Mouse (Mus musculus) intestine, embryonic 16.5 days (tissue): Measurements from ENCODE around the gene Chuk. TPM values are rescaled to one million over a fixed set of nuclear protein-coding genes. Genes with fewer than 3 reads are reported as not detected.

Source experiments
- ATAC-seq: fragments of 200-750 bp; cut with Nextera tagmentation; 2 replicates; pipeline ENCODE4 v1.8.0; 2017; ENCODE audit warnings: moderate TSS enrichment, moderate library complexity
- H3K27ac ChIP-seq: fragments of 300-500 bp; sonication (generic); 2 replicates; pipeline ENCODE4 v1.5.1; 2014; ENCODE audit warnings: mild to moderate bottlenecking, low read length
- H3K27me3 ChIP-seq: fragments of 300-500 bp; sonication (generic); replicated peaks from 2 replicates; pipeline ENCODE4 v1.6.1; 2014; ENCODE audit warnings: low read length, control low read depth, mixed read lengths; ENCODE audit not compliant: control insufficient read depth, insufficient read depth
- H3K36me3 ChIP-seq: fragments of 300-500 bp; sonication (generic); 2 replicates; pipeline ENCODE4 v1.6.1; 2014; ENCODE audit warnings: low read length, control low read depth; ENCODE audit not compliant: control insufficient read depth, insufficient read depth
- H3K4me1 ChIP-seq: fragments of 300-500 bp; sonication (generic); 2 replicates; pipeline ENCODE4 v1.6.1; 2014; ENCODE audit warnings: low read length, control low read depth, mixed read lengths; ENCODE audit not compliant: control insufficient read depth, insufficient read depth
- H3K4me2 ChIP-seq: fragments of 300-500 bp; sonication (generic); 2 replicates; pipeline ENCODE4 v1.6.1; 2014; ENCODE audit warnings: low read depth, low read length, control low read depth
- H3K4me3 ChIP-seq: fragments of 300-500 bp; sonication (generic); 2 replicates; pipeline ENCODE4 v1.5.1; 2014; ENCODE audit warnings: mild to moderate bottlenecking, low read length
- H3K9ac ChIP-seq: fragments of 300-500 bp; sonication (generic); 2 replicates; pipeline ENCODE4 v1.6.1; 2014; ENCODE audit warnings: low read depth, low read length
- H3K9me3 ChIP-seq: fragments of 300-500 bp; sonication (generic); 2 replicates; pipeline ENCODE4 v1.6.1; 2016; ENCODE audit warnings: low read length, control low read depth; ENCODE audit not compliant: control insufficient read depth
- WGBS: fragments of 180-500 bp; shearing (Covaris S2); extraction: QIAGEN DNeasy Blood & Tissue Kit; methylation state at CpG from one replicate; pipeline ENCODE4 v1.1.7; 2014; 5-methylcytosine and 5-hydroxymethylcytosine counted together
- polyA plus RNA-seq: library from polyadenylated mRNA; unstranded; fragments of >200 nt; fragmentation: Nextera tagmentation; extraction: Ambion mirVana; gene quantifications from 2 replicates; pipeline ENCODE4 v1.2.1, GENCODE M21; 2015

Chuk gene
- polyA plus RNA-seq, 1 experiment from 2014 or later, result 40.0 TPM

DNA sequence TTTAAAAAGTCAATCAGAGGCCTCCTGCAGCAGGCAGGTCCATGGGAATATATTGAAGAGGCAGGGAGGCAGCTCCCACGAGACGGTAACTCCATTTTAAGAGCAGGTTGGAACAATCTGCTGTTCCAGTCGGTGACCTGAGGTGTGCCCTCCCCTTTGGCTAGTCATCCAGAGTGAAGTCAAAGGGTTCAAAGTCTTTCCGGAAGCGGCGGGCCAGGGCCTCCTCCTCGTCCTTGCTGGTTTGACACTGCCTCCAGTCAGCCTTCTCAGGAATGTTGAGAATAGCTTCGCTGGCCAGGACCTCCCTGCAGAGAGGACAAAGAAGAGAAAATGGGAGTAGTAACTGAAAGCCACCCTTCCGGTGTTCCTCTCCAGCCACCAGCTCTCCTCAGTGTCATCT lies 3.1 kb upstream of the Chuk start:
- Histone ChIP-seq H3K4me2 (no peak overlapping the region), H3K4me3 (no peak overlapping the region), H3K9me3 (no peaks in the 10 kb centered on the region), H3K4me1 (peaks cover 9% of the 10 kb centered on the region; the same call in 1 of the 2 replicates), H3K36me3 (0 out of 2 replicates have a peak, but pooled peaks cover 7% of the 10 kb centered on the region), H3K27me3 (no peaks in the 10 kb centered on the region), H3K9ac (no peak overlapping the region), H3K27ac (peak overlapping the region; percentile 38)
- 81% methylated on average over 9 of the region's 9 CpGs for WGBS
- ATAC-seq, result 0 out of 2 replicates have a peak, but pooled peaks have one; percentile 28

- H3K9ac ChIP-seq, result no peak overlapping the region
- H3K4me1 ChIP-seq, result peaks cover 9% of the 10 kb centered on the region; the same call in 1 of the 2 replicates
- H3K9me3 ChIP-seq, result no peaks in the 10 kb centered on the region
- H3K27ac ChIP-seq, result no peak overlapping the region
- H3K4me2 ChIP-seq, result no peak overlapping the region
- ATAC-seq, result no peak
- 0 out of 2 replicates have a peak, but pooled peaks cover 6% of the 10 kb centered on the region for H3K36me3 ChIP-seq
- H3K27me3 ChIP-seq, result no peaks in the 10 kb centered on the region
- no peak overlapping the region for H3K4me3 ChIP-seq
These were observed 1.7 kb upstream of the Chuk start for GRCm38 (mm10) chr19:44108996-44109395.

DNA sequence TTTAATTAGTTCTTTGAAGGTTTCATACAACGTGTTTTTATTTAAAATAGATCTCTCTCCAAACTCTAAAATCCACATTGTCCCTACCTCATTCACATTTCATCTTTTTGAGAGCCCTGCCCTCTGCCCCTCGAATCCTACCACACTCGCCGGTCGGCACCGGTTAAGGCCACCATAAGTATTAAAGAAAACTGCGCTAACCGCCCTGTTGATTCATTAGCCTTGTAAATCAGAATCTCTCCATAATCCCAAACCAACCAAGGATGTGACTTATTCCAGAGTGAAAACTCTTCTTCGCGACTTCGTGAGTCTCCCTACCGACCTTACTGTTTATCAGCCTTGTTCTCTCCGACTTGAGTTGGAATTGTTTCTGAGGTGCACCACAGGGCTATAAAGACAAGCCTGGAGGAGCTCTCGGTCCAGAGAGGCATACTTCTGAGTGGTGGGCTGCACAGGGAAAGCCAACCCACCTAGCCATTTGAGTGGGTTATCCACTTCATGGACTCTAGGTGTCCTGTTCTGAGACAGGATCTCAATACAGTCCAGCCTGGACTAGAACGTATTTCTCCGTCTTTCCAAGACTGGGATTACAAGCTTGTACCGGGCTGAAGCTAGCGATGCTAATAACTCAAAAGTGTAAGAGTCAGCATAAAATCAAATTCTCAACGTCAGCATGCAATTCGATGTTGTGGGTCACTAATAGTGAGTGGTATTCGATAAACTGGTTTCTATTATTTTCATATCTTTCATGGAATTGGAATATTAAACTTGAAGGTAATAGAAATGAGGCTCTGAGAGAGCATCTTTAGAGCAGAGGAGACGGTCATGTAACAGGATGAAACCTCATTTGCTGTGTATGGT lies 611 bp upstream of the Chuk start:
- H3K27me3 ChIP-seq, result no peaks in the 10 kb centered on the region
- H3K27ac ChIP-seq, result no peak overlapping the region
- H3K9ac ChIP-seq, result peak overlapping the region; percentile 68
- 27% methylated on average over 22 of the region's 22 CpGs for WGBS
- ATAC-seq, result peak; percentile 39; the same call in 1 of the 2 replicates
- H3K4me3 ChIP-seq, result peak overlapping the region; percentile 95
- peaks cover 9% of the 10 kb centered on the region; the same call in 1 of the 2 replicates for H3K4me1 ChIP-seq
- peak overlapping the region; percentile 83 for H3K4me2 ChIP-seq
- H3K36me3 ChIP-seq, result 0 out of 2 replicates have a peak, but pooled peaks cover 6% of the 10 kb centered on the region
- H3K9me3 ChIP-seq, result no peaks in the 10 kb centered on the region

DNA sequence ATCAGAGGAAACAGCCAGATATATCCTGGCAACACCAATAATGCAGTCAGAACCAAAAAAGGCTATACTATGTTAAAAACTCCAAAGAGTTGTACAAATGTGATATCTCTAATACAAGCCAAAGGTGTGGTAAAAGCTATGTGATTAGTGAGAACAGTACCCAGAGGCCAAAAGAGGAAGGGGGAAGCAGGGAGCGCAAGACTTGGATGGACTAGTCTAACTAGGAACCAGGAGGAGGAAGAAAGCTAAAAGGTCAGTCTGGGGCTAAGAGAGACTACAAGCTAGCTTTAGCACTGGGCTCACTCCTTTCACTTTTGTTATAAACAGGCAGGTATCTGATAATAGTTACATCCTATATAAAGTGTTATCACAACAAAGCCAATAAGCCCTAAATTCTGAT lies 2.9 kb downstream of the Chuk start:
- H3K36me3 ChIP-seq, result no peaks in the 10 kb centered on the region
- no peak overlapping the region for H3K9ac ChIP-seq
- ATAC-seq, result no peak
- H3K4me2 ChIP-seq, result no peak overlapping the region
- no peak overlapping the region for H3K4me3 ChIP-seq
- H3K9me3 ChIP-seq, result no peaks in the 10 kb centered on the region
- H3K4me1 ChIP-seq, result peaks cover 9% of the 10 kb centered on the region; the same call in 1 of the 2 replicates
- H3K27ac ChIP-seq, result no peak overlapping the region
- H3K27me3 ChIP-seq, result no peaks in the 10 kb centered on the region
- 94% methylated on average over 1 of the region's 1 CpGs for WGBS

DNA sequence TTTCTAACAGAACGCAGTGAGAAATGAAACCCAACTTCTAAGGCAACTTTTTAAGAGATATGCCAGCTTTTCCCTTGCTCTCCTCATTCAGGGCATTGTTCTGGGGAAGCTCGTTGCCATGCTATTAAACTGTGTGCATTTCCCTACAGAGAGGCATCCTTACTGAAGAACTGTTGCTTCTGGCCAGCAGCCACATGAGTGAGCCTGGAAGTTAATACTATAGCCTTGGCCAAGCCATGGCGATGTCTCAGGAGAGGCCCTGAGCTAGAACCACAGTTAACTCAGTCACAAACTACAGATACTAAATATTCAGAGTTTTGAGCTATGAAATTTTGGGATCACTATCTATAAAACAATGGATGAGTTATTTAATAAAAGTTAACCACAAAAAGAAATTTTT lies 4.3 kb downstream of the Chuk start:
- Histone ChIP-seq H3K27ac (no peak overlapping the region), H3K9ac (no peak overlapping the region), H3K4me2 (no peak overlapping the region), H3K4me1 (peaks cover 8% of the 10 kb centered on the region; the same call in 1 of the 2 replicates), H3K4me3 (no peak overlapping the region), H3K36me3 (no peaks in the 10 kb centered on the region), H3K27me3 (no peaks in the 10 kb centered on the region), H3K9me3 (no peaks in the 10 kb centered on the region)
- WGBS, result 89% methylated on average over 3 of the region's 3 CpGs
- no peak for ATAC-seq

DNA sequence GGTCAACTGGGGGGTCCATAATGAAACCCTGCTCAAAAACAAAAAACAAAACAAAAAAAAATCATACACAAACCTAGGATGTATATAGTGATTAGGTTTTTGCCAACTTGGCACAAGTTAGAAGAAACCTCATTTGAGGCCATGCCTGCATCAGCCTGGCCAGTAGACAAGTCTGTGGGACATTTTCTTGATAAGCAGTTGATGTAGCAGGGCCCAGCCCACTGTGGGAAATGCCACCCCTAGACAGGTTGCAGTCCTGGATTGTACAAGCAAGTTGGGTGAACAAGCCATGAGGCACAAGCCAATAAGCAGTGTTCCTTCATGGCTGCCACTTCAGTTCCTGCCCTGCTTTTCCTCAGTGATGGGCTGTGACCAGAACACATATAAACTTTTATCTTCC lies 6.4 kb downstream of the Chuk start:
- no peak for ATAC-seq
- no peak overlapping the region for H3K9ac ChIP-seq
- no peaks in the 10 kb centered on the region for H3K27me3 ChIP-seq
- H3K36me3 ChIP-seq, result peaks cover 7% of the 10 kb centered on the region
- no peak overlapping the region for H3K4me3 ChIP-seq
- no peaks in the 10 kb centered on the region for H3K9me3 ChIP-seq
- H3K27ac ChIP-seq, result no peak overlapping the region
- H3K4me1 ChIP-seq, result no peaks in the 10 kb centered on the region
- H3K4me2 ChIP-seq, result no peak overlapping the region

DNA sequence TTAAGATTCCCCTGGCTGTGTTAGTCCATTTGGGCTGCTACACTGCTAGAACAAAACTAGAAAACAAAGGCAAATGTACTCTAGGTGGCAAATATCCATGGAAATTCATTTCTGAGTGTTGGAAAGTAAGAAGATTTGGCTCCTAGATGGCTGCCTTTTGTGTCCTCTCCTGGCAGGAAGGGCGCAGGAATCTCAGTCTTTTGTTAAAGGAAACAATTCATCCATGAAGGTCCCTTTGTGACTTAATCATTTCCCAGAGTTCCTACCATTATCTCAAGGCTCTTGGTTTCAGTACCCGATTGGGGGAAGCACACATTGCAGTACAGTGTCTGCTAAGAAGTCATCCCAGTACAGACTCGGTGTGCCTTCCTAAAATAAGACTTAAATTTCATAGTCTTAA lies 21.0 kb downstream of the Chuk start:
- Histone ChIP-seq H3K4me2 (no peak overlapping the region), H3K36me3 (0 out of 2 replicates have a peak, but pooled peaks cover 2% of the 10 kb centered on the region), H3K4me1 (no peaks in the 10 kb centered on the region), H3K9ac (no peak overlapping the region), H3K27me3 (no peaks in the 10 kb centered on the region), H3K4me3 (no peak overlapping the region), H3K9me3 (no peaks in the 10 kb centered on the region), H3K27ac (no peak overlapping the region)
- ATAC-seq, result no peak
- WGBS, result 72% methylated on average over 3 of the region's 3 CpGs

- peaks cover 5% of the 10 kb centered on the region; the same call in 1 of the 2 replicates for H3K36me3 ChIP-seq
These were observed 26.4 kb downstream of the Chuk start for GRCm38 (mm10) chr19:44080920-44081319.

GRCm38 (mm10) chr19:44080023-44080422 lies 27.3 kb downstream of the Chuk start:
- ATAC-seq, result no peak
- H3K27me3 ChIP-seq, result no peaks in the 10 kb centered on the region
- no peak overlapping the region for H3K4me2 ChIP-seq
- H3K4me3 ChIP-seq, result no peak overlapping the region
- H3K27ac ChIP-seq, result no peak overlapping the region
- no peaks in the 10 kb centered on the region for H3K9me3 ChIP-seq
- no peak overlapping the region for H3K9ac ChIP-seq
- WGBS, result 97% methylated on average over 2 of the region's 2 CpGs
- peaks cover 5% of the 10 kb centered on the region; the same call in 1 of the 2 replicates for H3K36me3 ChIP-seq
- H3K4me1 ChIP-seq, result no peaks in the 10 kb centered on the region

More at GRCm38 (mm10) chr19:44080920-44081319, 26.4 kb downstream of the Chuk start:
- no peak overlapping the region for H3K4me3 ChIP-seq
- H3K9me3 ChIP-seq, result no peaks in the 10 kb centered on the region
- no peak overlapping the region for H3K27ac ChIP-seq
- H3K4me1 ChIP-seq, result no peaks in the 10 kb centered on the region
- H3K27me3 ChIP-seq, result no peaks in the 10 kb centered on the region
- ATAC-seq, result no peak
- no peak overlapping the region for H3K4me2 ChIP-seq
- no peak overlapping the region for H3K9ac ChIP-seq
- WGBS, result 83% methylated on average over 2 of the region's 2 CpGs
